34 mouse cellular contexts compared by ENCODE assay signal in the genomic region with DNA sequence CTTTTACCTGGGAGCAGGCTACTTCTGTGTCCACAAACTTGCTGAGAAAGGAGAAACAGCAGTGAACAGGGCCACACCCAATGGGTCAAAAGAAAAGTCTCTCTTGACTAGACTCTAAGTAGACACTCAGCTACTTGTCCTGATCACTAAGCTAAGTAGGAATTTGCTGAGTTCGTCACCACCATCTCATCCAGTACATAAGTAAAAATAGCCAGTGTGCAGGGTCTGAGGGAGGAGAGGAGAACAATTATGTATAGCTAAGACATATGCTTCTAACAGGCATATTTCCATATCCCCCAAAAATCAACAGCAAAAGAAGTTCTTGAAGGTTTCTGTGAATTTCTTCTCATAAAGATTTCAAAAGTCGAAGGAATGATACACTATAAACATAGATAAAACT.
"Had no signal": no experiment of that assay in that cellular context is flagged by ENCODE, and none has a peak within 500 bp of the region (broad histone marks: within the 10 kb centered on the region; RNA-seq: fewer than 3 reads in every experiment).

No protein-coding gene starts in this region.

- H3K4me1 ChIP-seq: hindbrain, embryonic 10.5 days; hindbrain, embryonic 12.5 days; hindbrain, embryonic 13.5 days; hindbrain, embryonic 15.5 days; intestine, embryonic 15.5 days; kidney, embryonic 15.5 days had no signal

- ATAC-seq: hindbrain, embryonic 16.5 days; hindbrain, postnatal 0 days; inflammation-experienced regulatory T-cells, adult 6 months; intestine, embryonic 15.5 days; intestine, embryonic 16.5 days; intestine, postnatal 0 days had no signal

- DNase-seq: heart, postnatal 10 days; heart, postnatal 14 days; heart, postnatal 36 days; heart, postnatal 4 days; kidney, adult 11 months; kidney, adult 18-20 months; kidney, adult 2 months; kidney, adult 8-10 months; kidney, adult 9 months; kidney, postnatal 10 days; kidney, postnatal 14 days; kidney, postnatal 25 days; kidney, postnatal 36 days; kidney, postnatal 4 days; layer of hippocampus, adult 9-11 months; layer of hippocampus, postnatal 36 days had no signal

- H3K4me3 ChIP-seq: heart, embryonic 10.5 days; heart, embryonic 12.5 days; heart, embryonic 13.5 days; heart, embryonic 15.5 days; hindbrain, embryonic 10.5 days; hindbrain, embryonic 12.5 days; hindbrain, embryonic 13.5 days; hindbrain, embryonic 15.5 days; intestine, embryonic 15.5 days; kidney, embryonic 15.5 days; layer of hippocampus, adult 2 months had no signal

- H3K27ac ChIP-seq: heart, embryonic 10.5 days; heart, embryonic 13.5 days; heart, embryonic 15.5 days; hindbrain, embryonic 10.5 days; hindbrain, embryonic 12.5 days; hindbrain, embryonic 13.5 days; hindbrain, embryonic 14.5 days; hindbrain, embryonic 15.5 days; hindbrain, postnatal 0 days; intestine, embryonic 15.5 days; kidney, embryonic 15.5 days; kidney, postnatal 0 days; layer of hippocampus, adult 2 months had no signal
